In genomic region chr12:30264206-30264605, GRCm38 (mm10) we compare ENCODE assay signal across 26 mouse cellular contexts.
DNase-seq lines count a peak whose midpoint lies in the region; ATAC-seq lines count a peak whose summit lies in the region.
"Had no signal": no experiment of that assay in that cellular context is flagged by ENCODE, and none has a peak within 500 bp of the region (broad histone marks: within the 10 kb centered on the region; RNA-seq: fewer than 3 reads in every experiment).

No protein-coding gene starts in this region.

- H3K9me3 ChIP-seq in hindbrain, embryonic 11.5 days (ENCODE audit: control insufficient read depth, low read length): no peaks in the 10 kb centered on the region
- H3K9me3 ChIP-seq in hindbrain, embryonic 12.5 days (replicated peaks): no peaks in the 10 kb centered on the region
- H3K9me3 ChIP-seq in midbrain, embryonic 11.5 days (ENCODE audit: control insufficient read depth, low read length): no peaks in the 10 kb centered on the region
- no peaks in the 10 kb centered on the region for H3K9me3 ChIP-seq in midbrain, embryonic 13.5 days
- H3K9me3 ChIP-seq: embryonic facial prominence, embryonic 12.5 days; embryonic facial prominence, embryonic 15.5 days; hindbrain, embryonic 10.5 days; hindbrain, embryonic 15.5 days had no signal

- H3K9ac ChIP-seq in hindbrain, embryonic 11.5 days (ENCODE audit: low read depth, low read length): no peak overlapping the region
- H3K9ac ChIP-seq in hindbrain, embryonic 12.5 days: no peak overlapping the region
- no peak overlapping the region for H3K9ac ChIP-seq in midbrain, embryonic 11.5 days (ENCODE audit: low read length)
- no peak overlapping the region for H3K9ac ChIP-seq in midbrain, embryonic 13.5 days (replicated peaks)
- H3K9ac ChIP-seq: embryonic facial prominence, embryonic 12.5 days; embryonic facial prominence, embryonic 15.5 days; hindbrain, embryonic 15.5 days had no signal

- no peak for ATAC-seq in hindbrain, embryonic 11.5 days (ENCODE audit: low FRiP score)
- ATAC-seq in hindbrain, embryonic 12.5 days (ENCODE audit: low FRiP score): no peak
- ATAC-seq in midbrain, embryonic 11.5 days (ENCODE audit: low FRiP score): no peak
- no peak for ATAC-seq in midbrain, embryonic 13.5 days
- ATAC-seq: forebrain, embryonic 14.5 days; inflammation-experienced regulatory T-cells, adult 6 months; intestine, embryonic 16.5 days; Patski had no signal

- H3K4me3 ChIP-seq in hindbrain, embryonic 11.5 days (ENCODE audit: low read depth, low read length): no peak overlapping the region
- no peak overlapping the region for H3K4me3 ChIP-seq in hindbrain, embryonic 12.5 days
- no peak overlapping the region for H3K4me3 ChIP-seq in midbrain, embryonic 11.5 days (ENCODE audit: low read depth, low read length)
- H3K4me3 ChIP-seq in midbrain, embryonic 13.5 days (replicated peaks): no peak overlapping the region
- H3K4me3 ChIP-seq: embryonic facial prominence, embryonic 12.5 days; embryonic facial prominence, embryonic 15.5 days; hindbrain, embryonic 10.5 days; hindbrain, embryonic 15.5 days had no signal

- H3K4me1 ChIP-seq in hindbrain, embryonic 11.5 days (replicated peaks; ENCODE audit: control insufficient read depth, insufficient read depth, low read length): no peaks in the 10 kb centered on the region
- H3K4me1 ChIP-seq in hindbrain, embryonic 12.5 days: no peaks in the 10 kb centered on the region
- no peaks in the 10 kb centered on the region for H3K4me1 ChIP-seq in midbrain, embryonic 11.5 days (ENCODE audit: control insufficient read depth, insufficient read depth, low read length)
- H3K4me1 ChIP-seq in midbrain, embryonic 13.5 days (replicated peaks): peaks cover 8% of the 10 kb centered on the region; the same call in 1 of the 2 replicates
- H3K4me1 ChIP-seq: embryonic facial prominence, embryonic 12.5 days; embryonic facial prominence, embryonic 15.5 days had no signal

- no peaks in the 10 kb centered on the region for H3K36me3 ChIP-seq in hindbrain, embryonic 11.5 days (ENCODE audit: control insufficient read depth, insufficient read depth, low read length)
- no peaks in the 10 kb centered on the region for H3K36me3 ChIP-seq in hindbrain, embryonic 12.5 days
- no peaks in the 10 kb centered on the region for H3K36me3 ChIP-seq in midbrain, embryonic 11.5 days (ENCODE audit: control insufficient read depth, insufficient read depth, low read length)
- H3K36me3 ChIP-seq in midbrain, embryonic 13.5 days: no peaks in the 10 kb centered on the region
- H3K36me3 ChIP-seq: embryonic facial prominence, embryonic 12.5 days; embryonic facial prominence, embryonic 15.5 days; G1E; hindbrain, embryonic 10.5 days; hindbrain, embryonic 15.5 days had no signal

- no peak overlapping the region for H3K27ac ChIP-seq in hindbrain, embryonic 11.5 days (ENCODE audit: low read depth, low read length)
- H3K27ac ChIP-seq in hindbrain, embryonic 12.5 days: no peak overlapping the region
- no peak overlapping the region for H3K27ac ChIP-seq in midbrain, embryonic 11.5 days (ENCODE audit: low read depth, low read length)
- H3K27ac ChIP-seq in midbrain, embryonic 13.5 days: no peak overlapping the region
- H3K27ac ChIP-seq: embryonic facial prominence, embryonic 12.5 days; embryonic facial prominence, embryonic 15.5 days; hindbrain, embryonic 10.5 days; hindbrain, embryonic 15.5 days had no signal

- H3K4me2 ChIP-seq in hindbrain, embryonic 11.5 days (replicated peaks; ENCODE audit: low read depth, low read length): no peak overlapping the region
- no peak overlapping the region for H3K4me2 ChIP-seq in hindbrain, embryonic 12.5 days (replicated peaks)
- no peak overlapping the region for H3K4me2 ChIP-seq in midbrain, embryonic 11.5 days
- H3K4me2 ChIP-seq in midbrain, embryonic 13.5 days (replicated peaks): no peak overlapping the region
- H3K4me2 ChIP-seq: embryonic facial prominence, embryonic 12.5 days; embryonic facial prominence, embryonic 15.5 days; heart, embryonic 11.5 days; hindbrain, embryonic 15.5 days had no signal

- H3K27me3 ChIP-seq in hindbrain, embryonic 11.5 days (ENCODE audit: control insufficient read depth, insufficient read depth, low read length): no peaks in the 10 kb centered on the region
- no peaks in the 10 kb centered on the region for H3K27me3 ChIP-seq in hindbrain, embryonic 12.5 days
- no peaks in the 10 kb centered on the region for H3K27me3 ChIP-seq in midbrain, embryonic 11.5 days (ENCODE audit: control insufficient read depth, insufficient read depth, low read length)
- no peaks in the 10 kb centered on the region for H3K27me3 ChIP-seq in midbrain, embryonic 13.5 days
- H3K27me3 ChIP-seq: CH12.LX; embryonic facial prominence, embryonic 12.5 days; embryonic facial prominence, embryonic 15.5 days; hindbrain, embryonic 15.5 days had no signal

- 48% methylated on average over 5 of the region's 5 CpGs for WGBS in hindbrain, embryonic 11.5 days
- 58% methylated on average over 5 of the region's 5 CpGs for WGBS in hindbrain, embryonic 12.5 days
- 55% methylated on average over 5 of the region's 5 CpGs for WGBS in midbrain, embryonic 11.5 days
- 56% methylated on average over 5 of the region's 5 CpGs for WGBS in midbrain, embryonic 13.5 days

- DNase-seq in embryo, embryonic 11 days: peak; percentile 3
- no peak for DNase-seq in embryo, embryonic 9.5 days (ENCODE audit: extremely low spot score)
- peak; percentile 7 for DNase-seq in hindbrain, embryonic 11.5 days (ENCODE audit: low spot score)
- peak; percentile 75 for DNase-seq in midbrain, embryonic 11.5 days (ENCODE audit: low spot score, missing footprints)
- DNase-seq: adrenal gland, postnatal 10 days; adrenal gland, postnatal 36 days; B cell, adult 2 months; cerebellum, adult 2 months; cerebellum, adult 9-11 months; cerebellum, postnatal 36 days; gastrocnemius, postnatal 10 days; gastrocnemius, postnatal 36 days; kidney, adult 18-20 months had no signal
